Mouse (Mus musculus): ENCODE measurements around the gene Slc9a5.

- TF ChIP-seq POLR2A (IDR thresholded peaks at IDR 0.05; ENCODE audit: borderline replicate concordance, low read depth, low read length) = no peak
- no peak for TF ChIP-seq CTCF (IDR thresholded peaks at IDR 0.05; ENCODE audit: low read depth, low read length)
Observed at GRCm38 (mm10) chr8:105393089-105393787, 44.6 kb downstream of the Slc9a5 start.
